Mouse (Mus musculus): Measurements from ENCODE around the gene Hephl1.
A peak's percentile ranks its signal among the peaks of the same experiment; 100 is the strongest.

The Hephl1 gene

GRCm38 (mm10) chr9:15060026-15060425, 51.9 kb downstream of the Hephl1 start:
- no peak for DNase-seq (ENCODE audit: low spot score in 2 of 2)

GRCm38 (mm10) chr9:15045740-15046139, 66.2 kb downstream of the Hephl1 start:
- no peak for DNase-seq (ENCODE audit: low spot score in 2 of 2)

- peak; percentile 42 to 71 for DNase-seq (ENCODE audit: low spot score in 2 of 2)
Observed at GRCm38 (mm10) chr9:15045084-15045669, 66.7 kb downstream of the Hephl1 start, which contains the start of gene Panx1. Panx1 (minus strand) TSS chr9:15045478.

GRCm38 (mm10) chr9:15044391-15045083, 67.4 kb downstream of the Hephl1 start:
- DNase-seq (ENCODE audit: low spot score in 2 of 2): no peak

- DNase-seq (ENCODE audit: low spot score in 2 of 2): no peak
Observed at GRCm38 (mm10) chr9:15041556-15041955, 70.4 kb downstream of the Hephl1 start.

GRCm38 (mm10) chr9:15039848-15040247, 72.1 kb downstream of the Hephl1 start:
- no peak for DNase-seq (ENCODE audit: low spot score in 2 of 2)

- DNase-seq (ENCODE audit: low spot score in 2 of 2): no peak
Observed at GRCm38 (mm10) chr9:15037704-15038103, 74.2 kb downstream of the Hephl1 start.

- no peak for DNase-seq (ENCODE audit: low spot score in 2 of 2)
Observed at GRCm38 (mm10) chr9:15037237-15037636, 74.7 kb downstream of the Hephl1 start.

GRCm38 (mm10) chr9:15036807-15037206, 75.1 kb downstream of the Hephl1 start:
- no peak for DNase-seq (ENCODE audit: low spot score in 2 of 2)

GRCm38 (mm10) chr9:15036405-15036804, 75.5 kb downstream of the Hephl1 start:
- no peak for DNase-seq (ENCODE audit: low spot score in 2 of 2)

- no peak for DNase-seq (ENCODE audit: low spot score in 2 of 2)
Observed at GRCm38 (mm10) chr9:15035979-15036378, 75.9 kb downstream of the Hephl1 start.

- peak in 1 of 2 experiments; percentile 53 for DNase-seq (ENCODE audit: low spot score in 2 of 2)
Observed at GRCm38 (mm10) chr9:15034546-15035273, 77.2 kb downstream of the Hephl1 start.

GRCm38 (mm10) chr9:15033568-15034160, 78.2 kb downstream of the Hephl1 start:
- peak in 1 of 2 experiments; percentile 49 for DNase-seq (ENCODE audit: low spot score in 2 of 2)

GRCm38 (mm10) chr9:15032797-15033196, 79.1 kb downstream of the Hephl1 start:
- DNase-seq (ENCODE audit: low spot score in 2 of 2): no peak

GRCm38 (mm10) chr9:15030771-15031170, 81.1 kb downstream of the Hephl1 start:
- no peak for DNase-seq (ENCODE audit: low spot score in 2 of 2)

GRCm38 (mm10) chr9:15029025-15029727, 82.7 kb downstream of the Hephl1 start:
- peak; percentile 26 to 77 for DNase-seq (ENCODE audit: low spot score in 2 of 2)

- peak in 1 of 2 experiments; percentile 61 for DNase-seq (ENCODE audit: low spot score in 2 of 2)
Observed at GRCm38 (mm10) chr9:15027725-15028124, 84.2 kb downstream of the Hephl1 start.

- no peak for DNase-seq (ENCODE audit: low spot score in 2 of 2)
Observed at GRCm38 (mm10) chr9:15023049-15023448, 88.9 kb downstream of the Hephl1 start.

- no peak for DNase-seq (ENCODE audit: low spot score in 2 of 2)
Observed at GRCm38 (mm10) chr9:15021156-15021555, 90.8 kb downstream of the Hephl1 start.

- no peak for DNase-seq (ENCODE audit: low spot score in 2 of 2)
Observed at GRCm38 (mm10) chr9:15020561-15021080, 91.3 kb downstream of the Hephl1 start.

GRCm38 (mm10) chr9:15018756-15019131, 93.2 kb downstream of the Hephl1 start:
- DNase-seq (ENCODE audit: low spot score in 2 of 2): no peak

All from spleen, postnatal 10 days (tissue).